Mouse (Mus musculus): Measurements from ENCODE around the gene Tbc1d13. TPM values are rescaled to one million over a fixed set of nuclear protein-coding genes. Genes with fewer than 3 reads are reported as not detected.
A peak's percentile ranks its signal among the peaks of the same experiment; 100 is the strongest.
"Not testable (repeated sequence)": the region's sequence is repeated elsewhere in the genome, so short reads cannot be mapped to it uniquely, and the experiment has no call there.

The Tbc1d13 gene
- polyA plus RNA-seq, 1 experiment from 2014 or later, result 13.3 TPM

DNA sequence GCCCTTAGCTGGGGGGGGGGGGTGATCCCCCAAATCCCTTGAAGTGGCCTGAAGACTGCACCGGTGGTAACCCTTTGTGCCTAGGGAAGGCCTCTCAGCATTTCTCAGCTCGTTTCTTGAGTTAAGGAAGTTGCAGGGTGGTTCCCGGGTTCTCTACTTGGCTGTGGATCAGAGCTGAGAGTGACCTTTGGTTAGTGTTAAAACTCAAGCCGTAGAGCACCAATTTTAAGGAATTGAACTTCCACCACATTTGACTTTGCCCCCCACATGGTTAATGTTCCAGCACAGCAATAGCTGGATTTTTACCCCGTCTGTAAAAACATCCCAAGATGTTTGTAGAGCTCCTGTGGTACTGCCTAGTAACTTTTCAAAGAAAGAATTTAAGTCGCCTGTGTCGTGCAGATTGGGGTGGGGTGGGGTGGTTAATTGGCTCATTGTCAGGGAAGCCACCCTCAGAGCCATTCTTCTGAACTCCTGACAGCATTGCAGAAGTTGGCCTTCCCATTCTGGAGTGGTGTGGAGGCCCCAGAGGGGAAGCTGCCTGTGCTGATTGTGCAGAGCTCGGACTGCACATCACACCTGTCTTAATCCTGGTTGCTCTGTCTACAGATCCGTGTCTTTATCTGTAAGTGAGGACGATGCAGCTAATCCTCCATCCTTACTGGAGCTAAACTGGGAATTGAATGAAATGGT is 1.5 kb downstream of the Tbc1d13 start:
- DNase-seq (ENCODE audit: low spot score, missing footprints), result no peak
- ATAC-seq (ENCODE audit: low FRiP score), result no peak
- Histone ChIP-seq H3K36me3 (ENCODE audit: control insufficient read depth, insufficient read depth, low read length) (no peaks in the 10 kb centered on the region), H3K4me3 (ENCODE audit: low read depth, low read length) (peak overlapping the region; percentile 81), H3K9me3 (ENCODE audit: control insufficient read depth, low read length) (no peaks in the 10 kb centered on the region), H3K4me2 (peak overlapping the region; percentile 73), H3K4me1 (ENCODE audit: control insufficient read depth, insufficient read depth, low read length) (peaks cover 11% of the 10 kb centered on the region), H3K27me3 (ENCODE audit: control insufficient read depth, insufficient read depth, low read length) (no peaks in the 10 kb centered on the region), H3K9ac (ENCODE audit: low read length) (peak overlapping the region; percentile 80; the same call in 1 of the 2 replicates), H3K27ac (ENCODE audit: low read depth, low read length) (no peak overlapping the region)
- 62% methylated on average over 10 of the region's 10 CpGs for WGBS

DNA sequence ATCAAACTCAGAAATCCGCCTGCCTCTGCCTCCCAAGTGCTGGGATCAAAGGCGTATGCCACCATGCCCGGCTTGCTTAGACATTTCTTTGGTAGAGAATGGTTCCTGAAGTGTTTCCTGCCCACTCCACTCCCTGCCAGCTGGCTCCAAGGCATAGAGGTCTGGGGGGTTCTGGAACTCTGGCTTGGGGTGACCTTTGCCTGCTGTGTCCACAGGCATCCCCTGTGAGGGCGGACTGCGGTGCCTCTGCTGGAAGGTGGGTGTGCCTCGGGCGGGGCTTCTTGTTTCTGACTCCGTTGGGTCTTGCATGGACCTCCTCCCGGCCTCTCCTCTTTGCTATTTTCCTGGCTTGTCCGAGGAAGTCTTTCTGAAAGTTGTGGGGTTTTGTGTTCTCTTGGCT is 2.9 kb downstream of the Tbc1d13 start:
- Histone ChIP-seq H3K9ac (ENCODE audit: low read length) (no peak overlapping the region), H3K4me3 (ENCODE audit: low read depth, low read length) (no peak overlapping the region), H3K27me3 (ENCODE audit: control insufficient read depth, insufficient read depth, low read length) (no peaks in the 10 kb centered on the region), H3K27ac (ENCODE audit: low read depth, low read length) (no peak overlapping the region), H3K4me1 (ENCODE audit: control insufficient read depth, insufficient read depth, low read length) (peaks cover 11% of the 10 kb centered on the region), H3K9me3 (ENCODE audit: control insufficient read depth, low read length) (no peaks in the 10 kb centered on the region), H3K4me2 (no peak overlapping the region), H3K36me3 (ENCODE audit: control insufficient read depth, insufficient read depth, low read length) (no peaks in the 10 kb centered on the region)
- WGBS, result 89% methylated on average over 10 of the region's 10 CpGs
- ATAC-seq (ENCODE audit: low FRiP score) (no peak), DNase-seq (ENCODE audit: low spot score, missing footprints) (no peak)

DNA sequence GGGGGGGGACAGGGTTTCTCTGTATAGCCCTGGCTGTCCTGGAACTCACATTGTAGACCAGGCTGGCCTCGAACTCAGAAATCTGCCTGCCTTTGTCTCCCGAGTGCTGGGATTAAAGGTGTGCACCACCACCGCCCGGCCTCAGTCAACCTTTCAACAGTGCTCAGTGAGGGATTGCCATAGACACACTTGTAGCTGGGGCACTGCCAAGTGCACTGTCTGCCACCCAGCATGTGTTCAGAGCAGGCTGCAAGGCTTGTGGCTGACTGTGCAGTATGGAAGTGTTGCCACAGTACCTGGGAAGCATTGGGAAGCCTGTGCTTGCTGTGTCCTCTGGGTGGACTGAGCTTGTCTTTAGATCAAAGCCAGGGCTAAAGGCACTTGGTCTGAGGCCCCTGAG is 6.5 kb downstream of the Tbc1d13 start:
- peak; percentile 54 for DNase-seq (ENCODE audit: low spot score, missing footprints)
- not testable (repeated sequence) for H3K4me1 ChIP-seq (ENCODE audit: control insufficient read depth, insufficient read depth, low read length); H3K9ac ChIP-seq (ENCODE audit: low read length); H3K27ac ChIP-seq (ENCODE audit: low read depth, low read length); H3K4me3 ChIP-seq (ENCODE audit: low read depth, low read length); H3K27me3 ChIP-seq (ENCODE audit: control insufficient read depth, insufficient read depth, low read length); H3K9me3 ChIP-seq (ENCODE audit: control insufficient read depth, low read length); H3K4me2 ChIP-seq; ATAC-seq (ENCODE audit: low FRiP score)
- WGBS, result 88% methylated on average over 4 of the region's 4 CpGs
- peaks cover 12% of the 10 kb centered on the region; the same call in 1 of the 2 replicates for H3K36me3 ChIP-seq (ENCODE audit: control insufficient read depth, insufficient read depth, low read length)

DNA sequence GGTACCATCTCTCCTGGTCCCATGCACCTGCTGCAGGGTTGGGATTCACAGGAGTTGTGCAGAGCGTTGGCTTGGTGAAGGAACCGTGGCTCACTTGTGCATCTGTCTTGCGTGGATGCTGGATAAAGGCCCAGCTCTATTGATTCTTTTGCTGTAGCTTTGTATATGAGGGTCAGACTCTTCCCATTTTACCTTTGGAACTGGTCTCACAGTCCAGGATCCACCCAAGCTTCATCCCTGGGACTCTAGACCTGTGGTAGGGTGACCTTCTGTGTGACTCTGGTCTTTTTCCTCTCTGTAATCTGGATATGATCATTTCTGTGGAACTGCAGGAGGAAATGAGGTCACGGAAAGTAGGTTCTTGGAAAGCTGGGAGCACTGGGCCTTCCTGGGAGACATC is 10.9 kb downstream of the Tbc1d13 start:
- H3K9me3 ChIP-seq (ENCODE audit: control insufficient read depth, low read length), result no peaks in the 10 kb centered on the region
- no peak overlapping the region for H3K27ac ChIP-seq (ENCODE audit: low read depth, low read length)
- peaks cover 22% of the 10 kb centered on the region; the same call in 1 of the 2 replicates for H3K36me3 ChIP-seq (ENCODE audit: control insufficient read depth, insufficient read depth, low read length)
- H3K4me1 ChIP-seq (ENCODE audit: control insufficient read depth, insufficient read depth, low read length), result no peaks in the 10 kb centered on the region
- DNase-seq (ENCODE audit: low spot score, missing footprints) (no peak), ATAC-seq (ENCODE audit: low FRiP score) (no peak)
- no peak overlapping the region for H3K4me3 ChIP-seq (ENCODE audit: low read depth, low read length)
- WGBS, result 93% methylated on average over 4 of the region's 4 CpGs
- no peak overlapping the region for H3K9ac ChIP-seq (ENCODE audit: low read length)
- H3K27me3 ChIP-seq (ENCODE audit: control insufficient read depth, insufficient read depth, low read length), result no peaks in the 10 kb centered on the region
- H3K4me2 ChIP-seq, result no peak overlapping the region

DNA sequence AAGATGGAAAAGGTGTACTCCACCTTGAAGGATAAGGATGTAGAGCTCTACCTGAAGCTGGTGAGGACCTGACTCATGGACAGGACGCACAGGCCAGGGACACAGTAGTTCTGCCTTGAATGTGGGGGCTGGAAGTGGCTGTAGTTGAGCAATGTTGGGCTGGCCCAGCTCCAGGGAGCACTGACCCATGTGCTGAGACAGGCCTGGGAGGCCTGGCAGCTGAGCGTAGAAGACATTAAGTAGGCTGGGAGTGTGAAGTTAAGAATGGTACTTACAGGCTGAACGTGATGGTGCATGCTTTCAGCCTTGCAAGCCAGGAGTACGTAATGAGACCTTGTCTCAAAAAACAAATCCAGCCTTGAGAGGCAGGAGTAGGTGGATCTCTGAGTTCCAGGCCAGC is 13.9 kb downstream of the Tbc1d13 start:
- no peak overlapping the region for H3K4me2 ChIP-seq
- ATAC-seq (ENCODE audit: low FRiP score) (no peak), DNase-seq (ENCODE audit: low spot score, missing footprints) (no peak)
- WGBS, result over 99% methylated on average over 4 of the region's 4 CpGs
- no peak overlapping the region for H3K4me3 ChIP-seq (ENCODE audit: low read depth, low read length)
- no peaks in the 10 kb centered on the region for H3K27me3 ChIP-seq (ENCODE audit: control insufficient read depth, insufficient read depth, low read length)
- no peaks in the 10 kb centered on the region for H3K4me1 ChIP-seq (ENCODE audit: control insufficient read depth, insufficient read depth, low read length)
- no peak overlapping the region for H3K9ac ChIP-seq (ENCODE audit: low read length)
- H3K36me3 ChIP-seq (ENCODE audit: control insufficient read depth, insufficient read depth, low read length), result peaks cover 30% of the 10 kb centered on the region
- no peaks in the 10 kb centered on the region for H3K9me3 ChIP-seq (ENCODE audit: control insufficient read depth, low read length)
- no peak overlapping the region for H3K27ac ChIP-seq (ENCODE audit: low read depth, low read length)

DNA sequence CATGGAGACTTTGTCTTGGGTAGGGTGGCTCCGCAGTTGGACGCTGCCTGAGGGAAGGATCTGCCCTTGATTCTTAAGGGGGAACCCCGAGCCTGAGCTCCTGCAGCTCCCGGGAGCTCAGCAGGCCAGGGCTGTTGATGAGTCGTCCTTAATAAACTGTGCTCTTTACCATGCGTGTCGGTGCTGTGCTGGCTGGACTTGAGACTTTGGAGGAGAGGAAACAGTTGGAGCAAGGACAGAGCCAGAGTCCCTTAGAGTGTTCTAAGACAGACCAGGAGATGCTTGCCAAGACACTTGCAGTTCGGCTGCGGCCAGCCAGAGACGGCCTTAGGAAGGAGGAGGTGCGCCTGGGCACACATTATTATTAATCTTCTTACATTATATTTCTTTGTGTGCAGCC is 18.3 kb downstream of the Tbc1d13 start:
- Histone ChIP-seq H3K4me2 (no peak overlapping the region), H3K9me3 (ENCODE audit: control insufficient read depth, low read length) (no peaks in the 10 kb centered on the region), H3K4me3 (ENCODE audit: low read depth, low read length) (no peak overlapping the region), H3K36me3 (ENCODE audit: control insufficient read depth, insufficient read depth, low read length) (peaks cover 19% of the 10 kb centered on the region), H3K27me3 (ENCODE audit: control insufficient read depth, insufficient read depth, low read length) (no peaks in the 10 kb centered on the region), H3K9ac (ENCODE audit: low read length) (no peak overlapping the region), H3K4me1 (ENCODE audit: control insufficient read depth, insufficient read depth, low read length) (no peaks in the 10 kb centered on the region), H3K27ac (ENCODE audit: low read depth, low read length) (no peak overlapping the region)
- no peak for ATAC-seq (ENCODE audit: low FRiP score)
- no peak for DNase-seq (ENCODE audit: low spot score, missing footprints)
- WGBS, result 90% methylated on average over 11 of the region's 11 CpGs

DNA sequence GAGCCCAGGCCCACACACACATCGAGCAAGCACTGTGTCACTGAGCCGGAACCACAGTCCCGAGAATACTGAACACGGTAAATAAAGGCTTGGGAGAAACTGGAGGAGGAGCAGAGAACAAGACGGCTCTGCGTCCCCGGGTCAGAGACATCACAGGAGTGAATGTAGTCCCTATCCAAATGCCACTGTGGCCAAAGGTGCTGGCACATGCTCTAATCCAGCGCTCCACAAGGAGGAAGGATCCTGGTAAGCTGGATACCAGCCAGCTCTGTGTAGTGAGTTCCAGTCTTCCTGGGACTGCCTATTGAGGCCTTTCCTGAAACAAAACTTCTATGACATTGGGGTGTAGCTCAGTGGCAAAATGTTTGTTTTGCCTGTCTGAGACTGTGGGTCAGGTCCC is 19.1 kb downstream of the Tbc1d13 start:
- Histone ChIP-seq H3K9ac (ENCODE audit: low read length) (no peak overlapping the region), H3K4me3 (ENCODE audit: low read depth, low read length) (no peak overlapping the region), H3K9me3 (ENCODE audit: control insufficient read depth, low read length) (no peaks in the 10 kb centered on the region), H3K4me1 (ENCODE audit: control insufficient read depth, insufficient read depth, low read length) (no peaks in the 10 kb centered on the region), H3K27me3 (ENCODE audit: control insufficient read depth, insufficient read depth, low read length) (no peaks in the 10 kb centered on the region), H3K27ac (ENCODE audit: low read depth, low read length) (no peak overlapping the region), H3K4me2 (no peak overlapping the region), H3K36me3 (ENCODE audit: control insufficient read depth, insufficient read depth, low read length) (peaks cover 15% of the 10 kb centered on the region)
- 79% methylated on average over 8 of the region's 8 CpGs for WGBS
- no peak for DNase-seq (ENCODE audit: low spot score, missing footprints)
- no peak for ATAC-seq (ENCODE audit: low FRiP score)

DNA sequence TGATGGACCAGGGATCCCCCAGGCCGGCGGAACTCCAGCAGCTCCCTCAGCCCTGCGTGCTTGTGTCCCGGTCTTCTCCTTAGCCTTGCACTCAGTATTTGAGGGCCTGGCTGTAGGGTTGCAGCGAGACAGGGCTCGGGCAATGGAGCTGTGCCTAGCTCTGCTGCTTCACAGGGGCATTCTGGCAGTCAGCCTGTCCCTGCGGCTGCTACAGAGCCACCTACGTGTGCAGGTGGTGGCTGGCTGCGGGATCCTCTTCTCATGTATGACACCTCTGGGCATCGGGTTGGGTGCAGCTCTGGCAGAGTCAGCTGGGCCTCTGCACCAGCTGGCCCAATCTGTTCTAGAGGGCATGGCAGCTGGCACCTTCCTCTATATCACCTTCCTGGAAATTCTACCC is 26.3 kb downstream of the Tbc1d13 start:
- not testable (repeated sequence) for H3K36me3 ChIP-seq (ENCODE audit: control insufficient read depth, insufficient read depth, low read length); DNase-seq (ENCODE audit: low spot score, missing footprints); H3K9me3 ChIP-seq (ENCODE audit: control insufficient read depth, low read length); H3K4me2 ChIP-seq; H3K4me1 ChIP-seq (ENCODE audit: control insufficient read depth, insufficient read depth, low read length); H3K27ac ChIP-seq (ENCODE audit: low read depth, low read length); H3K9ac ChIP-seq (ENCODE audit: low read length); ATAC-seq (ENCODE audit: low FRiP score); H3K27me3 ChIP-seq (ENCODE audit: control insufficient read depth, insufficient read depth, low read length); H3K4me3 ChIP-seq (ENCODE audit: low read depth, low read length)
- 87% methylated on average over 6 of the region's 10 CpGs for WGBS

DNA sequence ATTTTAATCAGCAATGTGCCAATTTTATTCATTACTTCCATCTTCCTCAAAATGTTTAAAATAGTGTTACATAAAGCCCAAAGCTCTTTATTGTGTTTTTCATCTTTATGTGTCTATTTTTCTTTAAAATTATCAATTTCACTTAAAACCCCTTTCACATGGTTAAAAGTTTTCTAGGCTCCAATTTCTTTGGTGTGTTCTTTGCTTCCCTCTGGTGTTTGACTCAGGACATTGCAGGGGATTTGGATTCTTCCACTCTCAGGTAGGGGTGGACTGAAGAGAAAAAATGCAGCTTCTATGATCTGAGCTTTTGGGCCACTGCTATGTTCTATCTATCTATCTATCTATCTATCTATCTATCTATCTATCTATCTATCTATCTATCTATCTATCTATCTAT is 28.3 kb downstream of the Tbc1d13 start:
- DNase-seq (ENCODE audit: low spot score, missing footprints) (peak; percentile 88), ATAC-seq (ENCODE audit: low FRiP score) (no peak)
- Histone ChIP-seq H3K27me3 (ENCODE audit: control insufficient read depth, insufficient read depth, low read length) (no peaks in the 10 kb centered on the region), H3K27ac (ENCODE audit: low read depth, low read length) (no peak overlapping the region), H3K4me1 (ENCODE audit: control insufficient read depth, insufficient read depth, low read length) (no peaks in the 10 kb centered on the region), H3K9me3 (ENCODE audit: control insufficient read depth, low read length) (peaks cover 3% of the 10 kb centered on the region; the same call in 1 of the 2 replicates), H3K4me2 (no peak overlapping the region), H3K4me3 (ENCODE audit: low read depth, low read length) (no peak overlapping the region), H3K36me3 (ENCODE audit: control insufficient read depth, insufficient read depth, low read length) (no peaks in the 10 kb centered on the region), H3K9ac (ENCODE audit: low read length) (no peak overlapping the region)
